Mouse (Mus musculus) CH12F3 (cell line): Measurements from ENCODE around the gene Smyd1.
"Not testable (repeated sequence)": the region's sequence is repeated elsewhere in the genome, so short reads cannot be mapped to it uniquely, and the experiment has no call there.

Experiments used
- in situ Hi-C: fragments of 300-500 bp; cut with MboI; formaldehyde crosslinking; loops from 2 replicates; pipeline ENCODE4 v1.14.3; 2020; ENCODE audit warnings: low sequenced_read_pairs

Gene Smyd1

DNA sequence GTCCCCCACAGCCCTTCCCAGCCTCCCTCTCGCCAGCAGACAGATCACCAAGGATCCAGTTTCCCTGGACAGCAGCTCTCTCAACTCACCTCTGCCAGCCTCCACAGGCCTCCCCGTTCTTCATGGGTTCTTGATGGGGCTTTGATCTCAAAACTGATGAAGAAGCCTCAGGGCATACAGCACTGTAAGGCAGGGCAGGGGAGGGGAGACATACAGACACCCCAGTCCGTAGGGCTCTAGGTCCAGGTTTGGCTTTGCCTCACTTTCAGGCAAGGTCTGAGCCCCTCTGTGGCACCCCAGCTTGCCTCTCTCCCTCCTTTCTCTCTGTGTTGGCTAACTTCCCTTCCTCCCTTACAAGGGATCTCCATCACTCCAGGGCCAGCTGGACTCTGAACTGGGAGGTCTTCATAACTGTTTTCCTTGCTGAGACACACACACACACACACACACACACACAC is at the start of gene Smyd1:
Gene Smyd1, minus strand, starts transcription at position 408 of the 458 bp plus-strand sequence.
- in situ Hi-C loops, result no loop called here

DNA sequence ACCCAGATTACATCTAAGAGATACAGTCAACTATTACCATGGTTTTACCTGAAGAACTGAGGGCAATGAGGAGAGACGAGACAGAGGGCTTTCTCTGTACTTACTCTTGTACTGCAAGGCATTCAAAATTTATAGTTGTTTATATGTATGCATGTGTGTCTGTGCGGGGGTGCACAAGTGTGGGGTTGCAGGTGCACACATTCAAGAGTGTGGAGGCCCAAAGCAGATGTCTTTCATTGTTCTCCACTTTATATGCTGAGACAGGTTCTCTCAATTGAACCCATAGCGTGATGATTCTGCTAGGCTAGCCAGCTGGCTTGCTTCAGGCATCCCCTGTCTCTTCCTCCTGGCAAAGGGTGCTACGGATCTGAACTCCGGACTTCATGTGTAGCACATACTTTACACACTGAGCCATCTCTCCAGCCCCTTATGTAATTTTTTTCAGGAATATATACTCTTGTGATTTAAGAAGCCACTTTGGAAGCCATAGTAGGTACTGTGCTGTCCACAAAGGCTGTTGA is 49.1 kb upstream of the Smyd1 start:
- in situ Hi-C loops, result no loop called here

DNA sequence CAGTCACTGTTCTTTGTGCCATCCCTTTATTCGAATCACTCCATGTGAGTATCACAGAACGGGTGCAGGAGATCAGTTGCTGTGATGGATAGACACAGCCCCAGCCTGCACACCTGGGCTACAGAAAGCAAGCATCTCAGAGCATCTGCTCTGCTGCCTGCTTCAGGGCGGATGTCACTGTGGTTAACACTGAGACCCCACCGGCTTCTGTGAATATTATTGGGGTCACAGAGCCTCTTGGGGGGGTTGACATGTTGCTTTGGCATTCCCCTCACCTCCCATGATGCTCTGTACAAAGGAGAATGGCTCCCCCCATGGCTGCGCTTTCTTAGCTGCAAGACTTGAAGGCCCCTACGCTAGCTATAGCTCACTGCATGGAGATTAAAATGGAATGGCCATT is 47.4 kb upstream of the Smyd1 start:
- in situ Hi-C loops, result no loop called here

DNA sequence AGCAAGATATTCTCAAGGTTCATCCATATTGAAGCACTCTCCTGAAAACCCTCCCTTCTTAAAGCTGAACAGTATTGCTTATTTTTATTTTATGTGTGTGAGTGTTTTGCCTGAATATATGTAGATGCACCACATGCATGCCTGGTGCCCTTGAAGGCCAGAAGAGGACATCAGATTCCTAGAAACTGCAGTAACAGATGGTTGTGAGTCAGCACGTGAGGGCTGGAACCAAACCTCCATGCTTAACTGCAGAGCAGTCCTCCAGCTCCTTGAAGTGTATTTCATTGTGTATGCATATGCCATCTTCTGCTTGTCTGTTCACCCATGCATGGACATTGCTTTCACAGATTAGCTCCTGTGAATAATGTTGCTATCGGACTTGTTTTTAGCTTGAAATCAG is 42.0 kb upstream of the Smyd1 start:
- in situ Hi-C loops, result no loop called here

- in situ Hi-C loops, result no loop called here
Observed at GRCm38 (mm10) chr6:71361156-71361670, 39.2 kb upstream of the Smyd1 start.

- in situ Hi-C loops, result no loop called here
Observed at GRCm38 (mm10) chr6:71360751-71361150, 38.7 kb upstream of the Smyd1 start.

GRCm38 (mm10) chr6:71360221-71360620 is 38.2 kb upstream of the Smyd1 start:
- in situ Hi-C loops, result no loop called here

GRCm38 (mm10) chr6:71357493-71357892 is 35.5 kb upstream of the Smyd1 start:
- in situ Hi-C loops, result no loop called here

DNA sequence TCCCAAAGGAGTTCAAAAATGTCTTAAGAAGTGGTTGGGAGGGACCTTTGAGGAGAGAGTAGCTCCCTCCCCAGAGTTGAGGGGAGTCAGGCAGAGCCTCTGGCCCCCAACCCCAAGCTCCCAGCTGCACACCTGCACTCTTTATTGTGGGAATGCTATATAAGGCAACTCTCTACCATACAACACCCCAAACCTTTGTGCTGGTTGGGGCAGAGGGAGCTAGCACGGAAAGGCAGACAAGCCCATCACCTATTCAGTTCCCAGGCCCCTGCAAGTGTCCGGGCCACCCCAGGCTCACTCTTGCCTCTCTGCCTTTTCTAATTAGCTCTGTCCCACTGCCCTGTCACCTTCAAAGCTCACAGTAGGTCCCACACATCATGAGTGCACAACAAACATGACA is 31.7 kb upstream of the Smyd1 start:
- in situ Hi-C loops, result no loop called here

DNA sequence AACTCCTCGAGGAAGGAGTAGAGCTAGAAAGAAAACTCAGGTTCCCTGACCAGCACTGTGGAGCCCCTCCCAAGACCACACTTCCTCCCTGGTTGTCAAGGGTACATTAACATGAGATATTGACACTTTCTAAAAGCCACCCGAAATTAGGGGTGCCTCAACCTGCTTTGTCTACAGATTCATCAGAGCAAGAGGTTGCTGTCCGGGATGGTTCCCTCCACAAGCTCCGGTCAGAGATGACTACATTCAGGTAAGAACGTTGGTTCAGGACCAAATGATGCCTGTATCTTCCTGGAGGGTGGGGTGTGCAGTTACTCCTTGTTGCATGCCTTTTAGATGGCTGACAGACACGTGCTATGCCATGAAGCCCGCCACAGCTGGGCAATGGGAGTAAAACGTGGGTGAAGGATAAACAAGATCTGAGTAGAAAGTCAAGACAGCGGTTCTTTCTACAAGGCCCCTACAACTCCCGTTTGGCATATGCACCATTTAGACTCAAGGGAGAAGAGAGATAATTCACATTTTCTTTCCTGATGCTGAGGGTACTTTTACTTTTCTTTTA is 30.9 kb upstream of the Smyd1 start:
- in situ Hi-C loops, result no loop called here

- in situ Hi-C loops, result no loop called here
Observed at GRCm38 (mm10) chr6:71352201-71352600, 30.2 kb upstream of the Smyd1 start.

GRCm38 (mm10) chr6:71351201-71351600 is 29.2 kb upstream of the Smyd1 start:
- in situ Hi-C loops, result no loop called here

DNA sequence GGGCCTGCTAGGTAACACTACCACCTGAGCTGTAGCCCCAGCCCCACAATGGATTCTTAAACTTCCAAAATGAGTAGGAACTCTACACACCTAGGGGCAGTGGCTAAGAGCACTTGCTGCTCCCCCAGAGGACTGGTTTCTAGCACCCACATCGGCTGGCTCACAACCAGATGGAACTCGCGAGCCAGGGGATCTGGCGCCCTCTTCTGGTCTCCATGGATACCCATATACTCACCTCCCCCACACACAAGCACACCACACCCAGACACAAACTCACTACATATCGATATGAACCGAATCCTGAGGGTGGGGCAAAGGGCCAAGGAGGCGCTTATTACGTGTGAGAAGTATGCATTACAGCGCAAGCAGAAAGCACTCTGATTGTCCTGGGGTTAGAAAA is 26.0 kb upstream of the Smyd1 start:
- in situ Hi-C loops, result no loop called here

DNA sequence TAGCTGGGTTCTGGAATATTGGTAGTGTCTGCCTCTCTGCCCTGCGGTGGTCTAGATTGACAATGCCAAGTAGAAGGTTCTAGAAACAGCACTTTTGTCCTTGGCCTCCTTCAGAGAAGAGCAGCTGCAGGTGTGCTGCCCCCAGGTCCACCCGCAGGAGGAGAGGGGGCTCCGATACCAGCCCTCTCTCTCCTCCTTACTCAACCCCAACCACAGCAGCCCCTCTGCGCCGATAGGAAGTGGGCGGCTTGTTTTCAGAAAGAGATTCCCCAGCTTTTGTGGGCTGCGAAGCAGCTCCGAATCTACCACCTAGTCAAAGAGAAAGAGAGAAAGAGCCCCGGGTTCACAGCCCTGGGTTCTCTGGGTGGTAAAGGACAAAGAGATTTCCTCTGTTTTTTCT is 19.1 kb upstream of the Smyd1 start:
- in situ Hi-C loops, result no loop called here

- in situ Hi-C loops, result no loop called here
Observed at GRCm38 (mm10) chr6:71339351-71339750, 17.3 kb upstream of the Smyd1 start.

GRCm38 (mm10) chr6:71338941-71339340 is 16.9 kb upstream of the Smyd1 start:
- in situ Hi-C loops, result no loop called here

- in situ Hi-C loops, result no loop called here
Observed at GRCm38 (mm10) chr6:71337666-71338065, 15.6 kb upstream of the Smyd1 start.

DNA sequence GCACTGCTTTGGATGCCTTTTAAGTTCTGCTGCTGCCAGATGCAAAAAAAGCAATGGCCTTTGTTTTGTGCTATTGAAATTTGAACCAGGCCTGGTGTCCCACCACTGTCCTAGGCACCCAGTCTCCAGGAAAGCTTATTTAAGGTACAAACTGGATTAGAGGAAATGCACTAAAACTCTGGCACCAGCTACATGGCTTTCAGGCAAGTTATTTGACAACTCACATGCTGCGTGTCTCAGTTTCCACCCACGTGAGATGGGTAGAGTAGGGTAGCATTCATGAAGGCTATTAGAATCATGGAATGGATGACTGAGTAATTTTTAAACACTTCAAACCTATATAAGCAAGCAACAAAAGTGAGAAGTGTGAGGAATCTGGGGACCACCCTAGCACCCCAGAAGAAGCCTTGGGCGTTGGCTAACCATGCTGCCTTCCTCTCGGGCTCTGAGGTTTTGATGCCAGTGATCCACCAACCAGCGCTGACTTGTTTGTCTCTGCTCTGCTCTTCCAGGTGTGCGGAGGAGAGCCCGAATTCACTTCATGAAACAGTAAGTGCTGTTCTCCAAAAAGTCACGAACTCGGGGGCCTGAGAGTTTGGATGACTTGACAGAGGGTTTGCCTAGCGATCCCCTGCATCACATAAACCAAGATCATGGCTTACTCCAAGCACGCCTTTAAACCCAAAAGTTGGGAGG is 11.7 kb upstream of the Smyd1 start:
- in situ Hi-C loops, result no loop called here

- in situ Hi-C loops, result no loop called here
Observed at GRCm38 (mm10) chr6:71333031-71333430, 11.0 kb upstream of the Smyd1 start.

GRCm38 (mm10) chr6:71332236-71332965 is 10.4 kb upstream of the Smyd1 start:
- in situ Hi-C loops, result no loop called here

- in situ Hi-C loops, result not testable (repeated sequence)
Observed at GRCm38 (mm10) chr6:71331491-71331890, 9.5 kb upstream of the Smyd1 start.

GRCm38 (mm10) chr6:71330486-71330885 is 8.5 kb upstream of the Smyd1 start:
- in situ Hi-C loops, result no loop called here
